Mouse (Mus musculus) embryo, embryonic 10 days (tissue): ENCODE results near the gene Mki67.
"Not testable (repeated sequence)": the region's sequence is repeated elsewhere in the genome, so short reads cannot be mapped to it uniquely, and the experiment has no call there.

Experiments
- DNase-seq: peaks from one replicate; pipeline ENCODE4 v3.0.0-alpha.2; 2015; ENCODE audit warnings: low spot score

The Mki67 gene

DNA sequence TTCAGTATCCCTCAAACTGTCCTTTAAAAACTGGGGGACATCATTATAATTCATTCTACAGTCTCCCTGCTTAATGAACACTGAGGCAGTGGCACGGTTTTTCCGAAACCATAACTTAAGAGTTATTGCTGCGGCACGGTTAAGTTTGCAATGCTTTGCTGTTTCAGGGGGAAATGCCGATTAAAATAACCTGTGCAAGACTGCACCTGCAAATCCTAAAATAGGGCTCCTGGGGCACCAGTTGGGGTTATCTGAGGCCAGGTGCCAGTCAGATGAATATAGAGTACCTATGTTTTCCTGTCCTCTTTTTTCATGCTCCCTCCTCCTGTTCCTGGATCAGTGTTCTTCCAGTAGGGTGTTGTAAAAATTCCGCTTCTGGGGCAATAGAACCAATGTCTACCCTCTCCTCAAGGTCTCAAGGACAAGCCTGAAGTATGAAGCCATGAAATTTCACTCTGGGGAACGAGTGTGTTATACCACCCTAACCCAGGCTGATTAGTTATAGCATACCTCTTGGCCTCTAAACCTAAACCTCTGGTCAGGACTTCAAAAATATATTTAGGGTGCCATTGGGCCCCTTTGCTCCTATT, 902 bp upstream of the Mki67 start:
- no peak for DNase-seq

GRCm38 (mm10) chr7:135716445-135716877, 300 bp upstream of the Mki67 start:
- peak; percentile 96 for DNase-seq

GRCm38 (mm10) chr7:135715166-135715565, 995 bp downstream of the Mki67 start:
- DNase-seq, result peak; percentile 30

DNA sequence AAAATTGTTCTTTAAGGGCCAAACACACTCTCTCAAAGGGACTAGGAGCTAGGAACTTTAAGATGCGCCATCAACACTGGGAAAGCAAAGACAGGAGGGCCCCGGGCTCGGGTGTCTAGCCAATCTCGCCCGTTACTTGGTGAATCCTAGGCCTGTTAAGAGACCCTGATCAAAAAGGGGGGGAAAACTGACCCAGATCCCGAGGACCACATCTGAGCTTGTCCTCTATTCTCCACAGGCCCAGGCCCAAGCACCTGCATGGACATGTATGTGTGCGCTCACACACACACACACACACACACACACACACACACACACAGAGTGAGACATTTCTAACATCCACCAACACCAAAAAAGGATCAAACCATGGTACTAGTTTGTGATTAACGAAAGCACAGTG, 2.8 kb downstream of the Mki67 start:
- no peak for DNase-seq

GRCm38 (mm10) chr7:135712534-135712933, 3.6 kb downstream of the Mki67 start:
- DNase-seq, result no peak

DNA sequence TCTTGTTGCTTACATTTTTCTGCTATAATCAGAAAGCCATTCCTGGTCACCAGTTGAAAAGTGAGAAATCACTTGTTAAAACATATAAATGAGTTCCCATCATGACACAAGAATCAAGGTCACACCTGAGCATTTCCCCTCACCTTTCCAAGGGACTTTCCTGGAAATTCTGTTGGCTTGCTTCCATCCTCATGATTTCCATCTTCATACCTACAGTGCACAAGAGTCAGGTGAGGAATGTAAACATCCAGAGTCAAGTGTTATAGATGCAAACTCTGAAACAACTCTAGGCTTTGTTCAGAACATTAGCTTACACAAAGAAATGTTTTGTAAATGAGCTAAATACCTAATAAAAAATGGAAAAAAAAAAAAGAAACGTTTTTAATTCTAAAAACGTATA, 5.5 kb downstream of the Mki67 start:
- DNase-seq, result no peak

DNA sequence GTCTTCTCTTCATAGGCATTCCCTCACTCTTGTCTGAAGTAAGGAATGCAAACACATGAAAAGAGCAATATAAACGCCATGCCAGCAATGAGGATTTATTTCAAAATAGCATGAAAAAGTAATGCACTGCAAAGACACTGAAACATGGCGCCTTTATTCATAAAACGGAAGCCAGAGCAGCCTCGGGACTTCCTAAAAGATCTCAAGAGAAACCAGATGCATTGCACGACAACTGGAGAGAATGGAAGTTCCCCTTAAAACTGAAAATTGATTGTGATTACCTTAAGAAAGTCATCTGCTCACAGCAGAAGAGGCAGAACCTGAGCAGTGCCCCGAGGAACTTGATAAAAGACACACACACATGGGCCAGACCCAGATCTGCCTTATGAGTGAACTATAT, 10.4 kb downstream of the Mki67 start:
- DNase-seq, result no peak

- DNase-seq, result no peak
These were observed 11.1 kb downstream of the Mki67 start for GRCm38 (mm10) chr7:135705083-135705482.

GRCm38 (mm10) chr7:135704251-135704650, 11.9 kb downstream of the Mki67 start:
- no peak for DNase-seq

DNA sequence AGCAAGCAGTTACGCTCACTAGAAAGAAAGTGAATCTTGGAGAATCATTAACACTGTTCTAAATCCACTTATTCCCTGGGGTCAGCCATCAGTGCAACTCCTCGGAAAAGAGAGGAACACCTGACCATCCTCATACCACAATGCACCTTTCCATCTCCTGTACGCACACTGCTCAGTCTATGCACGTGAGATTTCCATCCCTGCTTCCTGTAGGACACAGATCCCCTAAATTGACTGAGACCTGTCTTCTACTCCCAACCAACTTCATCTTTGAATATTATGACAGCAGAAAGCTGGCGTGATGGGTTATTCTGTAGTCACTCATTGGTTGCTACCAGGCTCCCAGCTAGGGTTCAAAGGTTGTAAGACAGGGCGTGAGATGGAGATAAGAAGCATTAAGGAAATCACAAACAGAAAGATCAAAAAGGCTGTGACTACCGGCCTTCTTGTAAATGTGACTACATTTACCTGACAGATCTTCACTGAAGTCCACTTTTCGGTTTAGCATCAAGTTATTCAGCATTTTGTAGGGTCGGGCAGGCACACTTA, 12.5 kb downstream of the Mki67 start:
- DNase-seq, result no peak

DNA sequence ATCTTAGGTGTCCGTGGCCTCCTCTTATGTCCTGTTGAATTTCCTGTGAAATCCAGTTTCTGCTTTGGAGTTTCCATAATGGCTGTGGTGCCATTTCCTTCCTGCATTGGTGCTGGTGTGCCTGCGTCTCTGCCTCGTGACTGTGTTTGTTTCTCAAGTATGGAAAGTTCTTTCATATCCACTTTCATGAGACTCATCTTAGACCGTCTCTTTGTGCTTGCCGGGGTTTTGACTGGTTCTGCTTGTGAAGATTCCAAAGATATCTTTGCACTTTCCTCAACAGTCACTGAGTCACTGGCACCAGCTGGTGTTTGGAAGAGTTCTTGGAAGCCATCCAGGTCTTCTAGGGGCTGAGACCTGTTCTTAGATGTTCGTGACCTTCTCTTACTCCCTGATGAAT, 16.8 kb downstream of the Mki67 start:
- DNase-seq, result not testable (repeated sequence)

GRCm38 (mm10) chr7:135698362-135698761, 17.8 kb downstream of the Mki67 start:
- DNase-seq, result no peak

DNA sequence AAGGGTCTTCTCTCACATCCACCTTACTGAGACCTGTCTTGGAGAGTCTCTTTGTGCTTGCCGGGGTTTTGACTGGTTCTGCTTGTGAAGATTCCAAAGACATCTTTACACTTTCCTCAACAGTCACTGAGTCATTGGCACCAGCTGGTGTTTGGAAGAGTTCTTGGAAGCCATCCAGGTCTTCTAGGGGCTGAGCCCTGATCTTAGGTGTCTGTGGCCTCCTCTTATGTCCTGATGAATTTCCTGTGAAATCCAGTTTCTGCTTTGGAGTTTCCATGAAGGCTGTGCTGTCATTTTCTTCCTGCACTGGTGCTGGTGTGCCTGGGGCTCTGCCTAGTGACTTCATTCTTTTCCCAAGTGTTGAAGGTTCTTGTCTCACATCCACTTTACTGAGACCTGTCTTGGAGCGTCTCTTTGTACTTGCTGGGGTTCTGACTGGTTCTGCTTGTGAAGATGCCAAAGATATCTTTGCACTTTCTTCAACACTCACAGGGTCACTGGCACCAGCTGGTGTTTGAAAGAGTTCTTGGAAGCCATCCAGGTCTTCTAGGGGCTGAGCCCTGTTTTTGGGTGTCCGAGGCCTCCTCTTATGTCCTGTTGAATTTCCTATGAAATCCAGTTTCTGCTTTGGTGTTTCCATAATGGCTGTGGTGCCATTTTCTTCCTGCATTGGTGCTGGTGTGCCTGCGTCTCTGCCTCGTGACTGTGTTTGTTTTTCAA, 19.0 kb downstream of the Mki67 start:
- not testable (repeated sequence) for DNase-seq

GRCm38 (mm10) chr7:135696127-135696526, 20.0 kb downstream of the Mki67 start:
- DNase-seq, result no peak

- no peak for DNase-seq
These were observed 21.4 kb downstream of the Mki67 start for GRCm38 (mm10) chr7:135694796-135695195.

GRCm38 (mm10) chr7:135694130-135694529, 22.0 kb downstream of the Mki67 start:
- no peak for DNase-seq

GRCm38 (mm10) chr7:135691941-135692340, 24.2 kb downstream of the Mki67 start:
- no peak for DNase-seq

DNA sequence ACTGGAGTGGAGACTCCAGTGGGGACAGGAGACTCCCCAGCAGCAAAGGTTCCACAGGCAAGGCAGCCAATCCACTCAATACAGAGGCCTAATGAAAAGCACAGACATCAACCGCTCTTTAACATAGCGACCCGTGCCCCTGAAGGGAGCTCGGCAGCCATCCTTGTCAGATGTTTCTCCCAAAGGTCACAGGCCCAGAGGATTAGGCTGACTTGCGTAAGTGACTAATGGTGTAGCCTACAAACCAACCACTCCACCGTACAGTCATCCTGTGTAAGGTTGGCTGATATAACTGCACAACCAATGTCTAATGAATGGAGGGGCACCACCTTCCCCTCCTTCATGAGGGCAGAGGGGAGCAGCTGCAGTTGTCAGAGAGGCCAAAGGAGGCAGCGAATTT, 26.8 kb downstream of the Mki67 start:
- no peak for DNase-seq

DNA sequence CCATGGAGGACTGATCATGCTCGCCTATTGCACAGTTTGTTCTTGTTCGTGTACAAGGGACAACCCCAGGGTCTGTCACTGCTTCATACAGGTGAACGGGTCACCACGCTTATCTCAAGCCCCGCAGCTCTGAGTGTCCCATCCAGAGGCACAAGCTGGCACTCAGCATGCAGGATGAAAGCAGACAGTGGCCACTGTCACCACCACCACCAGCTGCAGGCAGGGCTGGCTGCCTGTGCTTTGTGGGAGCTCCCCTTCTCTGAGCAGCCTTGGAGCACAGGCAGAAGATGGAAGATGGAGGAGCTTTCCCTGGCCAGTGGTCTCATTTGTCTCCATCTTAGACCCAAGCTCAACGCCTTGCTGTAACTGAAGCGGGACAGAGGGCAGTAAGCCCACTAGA, 31.2 kb downstream of the Mki67 start:
- no peak for DNase-seq

- DNase-seq, result not testable (repeated sequence)
These were observed 32.1 kb downstream of the Mki67 start for GRCm38 (mm10) chr7:135684098-135684497.

GRCm38 (mm10) chr7:135680334-135680733, 35.8 kb downstream of the Mki67 start:
- DNase-seq, result peak; percentile 52

DNA sequence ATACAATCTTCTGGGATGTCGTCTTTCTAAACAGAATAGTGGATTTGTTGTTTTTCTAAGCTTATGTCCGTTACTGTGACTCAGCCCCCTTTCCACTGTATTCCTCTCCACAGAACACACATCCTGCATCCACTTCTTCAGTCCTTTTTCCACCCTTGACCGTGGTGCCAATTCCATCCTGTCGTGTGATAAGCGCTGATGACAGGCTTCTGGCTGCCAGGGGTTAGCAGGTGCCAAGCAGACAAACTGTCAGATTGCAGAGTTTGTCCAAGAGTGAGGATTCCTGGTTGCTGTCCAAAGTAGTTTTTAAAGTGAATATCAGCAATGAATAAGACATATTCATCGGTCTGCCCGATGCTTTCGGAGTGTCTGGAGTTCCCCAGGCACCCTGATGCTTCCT, 39.4 kb downstream of the Mki67 start:
- no peak for DNase-seq

DNA sequence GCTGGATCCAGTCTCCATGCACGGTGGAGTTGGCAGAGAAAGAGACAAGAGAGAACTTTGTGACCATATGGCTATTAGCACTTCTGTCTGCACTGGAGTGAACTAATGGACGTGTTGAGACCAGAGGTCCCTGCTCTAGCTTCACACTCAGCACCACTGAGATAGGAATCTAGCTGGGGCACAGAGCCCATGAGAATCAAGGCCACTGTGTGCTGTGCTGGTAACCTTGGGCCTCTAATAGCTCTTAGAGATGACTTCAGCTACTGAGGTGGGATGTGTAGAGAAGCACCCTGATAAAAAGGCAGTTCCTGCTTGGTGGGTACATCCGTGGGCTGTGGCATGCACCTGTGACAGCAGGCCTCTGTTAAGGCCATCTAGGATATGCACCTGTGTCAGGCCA, 42.6 kb downstream of the Mki67 start:
- DNase-seq, result no peak
